Mouse (Mus musculus): ENCODE measurements around the gene Hdac10. TPM values are rescaled to one million over a fixed set of nuclear protein-coding genes. Genes with fewer than 3 reads are reported as not detected.

Gene Hdac10
- polyA plus RNA-seq, 1 experiment from 2014 or later: 13.0 TPM

DNA sequence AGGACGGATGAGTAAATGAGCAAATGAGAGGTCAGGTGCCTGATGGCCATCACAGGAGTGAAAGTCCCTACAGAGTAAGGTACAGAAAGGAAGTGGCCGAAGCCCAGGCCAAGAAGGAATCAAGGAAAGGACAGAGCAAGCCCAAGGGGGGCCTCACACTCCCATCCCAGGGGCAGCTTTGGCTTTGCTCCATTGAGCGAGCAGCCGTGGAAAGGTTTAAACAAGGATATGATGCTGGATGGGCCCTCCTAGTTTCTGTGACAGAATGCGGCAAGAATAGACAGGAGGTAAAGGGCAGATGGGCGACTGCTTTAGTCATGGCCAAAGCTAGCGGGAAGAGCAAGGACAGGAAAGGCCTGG, 9.5 kb upstream of the Hdac10 start:
- no peak for ATAC-seq (ENCODE audit: insufficient read depth, low FRiP score, low TSS enrichment)
- WGBS: 91% methylated on average over 7 of the region's 7 CpGs

GRCm38 (mm10) chr15:89137378-89138045, 9.0 kb upstream of the Hdac10 start:
- Histone ChIP-seq H3K4me3 (ENCODE audit: low read depth, low read length) (no peak overlapping the region), H3K4me2 (ENCODE audit: low read depth) (no peak overlapping the region)

More for the DNA sequence above, 9.5 kb upstream of the Hdac10 start:
- no peak for DNase-seq (ENCODE audit: low spot score)
- Histone ChIP-seq H3K4me2 (ENCODE audit: low read depth) (no peak overlapping the region), H3K27ac (ENCODE audit: low read depth, low read length) (no peak overlapping the region), H3K9me3 (ENCODE audit: control insufficient read depth, low read length) (no peaks in the 10 kb centered on the region), H3K27me3 (ENCODE audit: control insufficient read depth, insufficient read depth, low read length) (no peaks in the 10 kb centered on the region), H3K4me1 (ENCODE audit: control insufficient read depth, insufficient read depth, low read length) (peaks cover 4% of the 10 kb centered on the region; the same call in 1 of the 2 replicates), H3K4me3 (ENCODE audit: low read depth, low read length) (no peak overlapping the region), H3K9ac (ENCODE audit: low read length) (no peak overlapping the region), H3K36me3 (ENCODE audit: control insufficient read depth, insufficient read depth, low read length) (no peaks in the 10 kb centered on the region)

GRCm38 (mm10) chr15:89136461-89137155, 8.1 kb upstream of the Hdac10 start:
- H3K4me1 ChIP-seq (ENCODE audit: control insufficient read depth, insufficient read depth, low read length): peaks cover 4% of the 10 kb centered on the region; the same call in 1 of the 2 replicates
- ATAC-seq (ENCODE audit: insufficient read depth, low FRiP score, low TSS enrichment): no peak

More at GRCm38 (mm10) chr15:89137378-89138045, 9.0 kb upstream of the Hdac10 start:
- WGBS: 75% methylated on average over 11 of the region's 11 CpGs
- no peak for DNase-seq (ENCODE audit: low spot score)
- H3K9ac ChIP-seq (ENCODE audit: low read length): no peak overlapping the region
- no peak overlapping the region for H3K27ac ChIP-seq (ENCODE audit: low read depth, low read length)
- H3K36me3 ChIP-seq (ENCODE audit: control insufficient read depth, insufficient read depth, low read length): no peaks in the 10 kb centered on the region
- no peaks in the 10 kb centered on the region for H3K9me3 ChIP-seq (ENCODE audit: control insufficient read depth, low read length)
- no peak for ATAC-seq (ENCODE audit: insufficient read depth, low FRiP score, low TSS enrichment)
- H3K4me1 ChIP-seq (ENCODE audit: control insufficient read depth, insufficient read depth, low read length): peaks cover 4% of the 10 kb centered on the region; the same call in 1 of the 2 replicates
- no peaks in the 10 kb centered on the region for H3K27me3 ChIP-seq (ENCODE audit: control insufficient read depth, insufficient read depth, low read length)

GRCm38 (mm10) chr15:89131316-89131715, 2.8 kb upstream of the Hdac10 start:
- Histone ChIP-seq H3K9me3 (ENCODE audit: control insufficient read depth, low read length) (no peaks in the 10 kb centered on the region), H3K4me2 (ENCODE audit: low read depth) (no peak overlapping the region), H3K27ac (ENCODE audit: low read depth, low read length) (no peak overlapping the region), H3K4me1 (ENCODE audit: control insufficient read depth, insufficient read depth, low read length) (0 out of 2 replicates have a peak, but pooled peaks cover 6% of the 10 kb centered on the region), H3K9ac (ENCODE audit: low read length) (no peak overlapping the region), H3K36me3 (ENCODE audit: control insufficient read depth, insufficient read depth, low read length) (no peaks in the 10 kb centered on the region; the same call in 1 of the 2 replicates), H3K27me3 (ENCODE audit: control insufficient read depth, insufficient read depth, low read length) (no peaks in the 10 kb centered on the region), H3K4me3 (ENCODE audit: low read depth, low read length) (no peak overlapping the region)
- WGBS: 89% methylated on average over 3 of the region's 3 CpGs
- no peak for DNase-seq (ENCODE audit: low spot score)
- ATAC-seq (ENCODE audit: insufficient read depth, low FRiP score, low TSS enrichment): no peak

More at GRCm38 (mm10) chr15:89136461-89137155, 8.1 kb upstream of the Hdac10 start:
- H3K4me2 ChIP-seq (ENCODE audit: low read depth): no peak overlapping the region
- WGBS: 94% methylated on average over 4 of the region's 5 CpGs
- H3K27me3 ChIP-seq (ENCODE audit: control insufficient read depth, insufficient read depth, low read length): no peaks in the 10 kb centered on the region
- no peak overlapping the region for H3K4me3 ChIP-seq (ENCODE audit: low read depth, low read length)
- no peak overlapping the region for H3K27ac ChIP-seq (ENCODE audit: low read depth, low read length)
- no peak overlapping the region for H3K9ac ChIP-seq (ENCODE audit: low read length)
- no peaks in the 10 kb centered on the region for H3K9me3 ChIP-seq (ENCODE audit: control insufficient read depth, low read length)
- no peaks in the 10 kb centered on the region for H3K36me3 ChIP-seq (ENCODE audit: control insufficient read depth, insufficient read depth, low read length)
- DNase-seq (ENCODE audit: low spot score): no peak

GRCm38 (mm10) chr15:89130245-89130644, 1.7 kb upstream of the Hdac10 start:
- Histone ChIP-seq H3K27ac (ENCODE audit: low read depth, low read length) (no peak overlapping the region), H3K27me3 (ENCODE audit: control insufficient read depth, insufficient read depth, low read length) (no peaks in the 10 kb centered on the region), H3K36me3 (ENCODE audit: control insufficient read depth, insufficient read depth, low read length) (no peaks in the 10 kb centered on the region; the same call in 1 of the 2 replicates), H3K4me2 (ENCODE audit: low read depth) (no peak overlapping the region), H3K4me3 (ENCODE audit: low read depth, low read length) (no peak overlapping the region), H3K4me1 (ENCODE audit: control insufficient read depth, insufficient read depth, low read length) (0 out of 2 replicates have a peak, but pooled peaks cover 6% of the 10 kb centered on the region), H3K9ac (ENCODE audit: low read length) (no peak overlapping the region), H3K9me3 (ENCODE audit: control insufficient read depth, low read length) (no peaks in the 10 kb centered on the region)
- ATAC-seq (ENCODE audit: insufficient read depth, low FRiP score, low TSS enrichment) (no peak), DNase-seq (ENCODE audit: low spot score) (no peak)

DNA sequence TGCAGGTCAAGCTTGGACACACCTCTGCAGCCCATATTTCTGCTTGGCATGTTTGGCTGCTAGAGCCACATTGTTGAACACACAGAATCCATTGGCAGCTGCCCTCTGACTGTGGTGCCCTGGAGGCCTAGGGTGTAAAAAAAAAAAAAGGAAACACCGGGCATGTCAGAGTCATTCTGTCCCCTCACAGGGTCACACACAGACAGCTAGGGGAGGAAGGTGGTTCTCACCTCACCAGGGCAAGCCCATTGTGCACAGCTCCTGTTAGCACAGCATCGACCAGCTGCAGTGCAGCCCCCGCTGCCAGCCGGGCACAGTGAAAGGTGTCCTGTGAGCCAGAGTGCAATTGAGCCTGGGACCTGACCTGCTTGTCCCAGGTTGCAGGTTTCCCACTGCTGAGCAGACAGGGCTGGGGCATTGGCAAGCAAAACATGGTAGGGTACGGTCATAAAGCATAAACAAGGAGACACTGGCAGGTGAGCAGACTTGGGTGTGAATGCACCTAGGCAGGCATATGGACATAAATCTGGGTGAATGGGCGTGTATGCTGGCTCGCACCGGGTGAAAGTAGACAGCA, 1.0 kb downstream of the Hdac10 start:
- Histone ChIP-seq H3K27me3 (ENCODE audit: control insufficient read depth, insufficient read depth, low read length) (no peaks in the 10 kb centered on the region), H3K27ac (ENCODE audit: low read depth, low read length) (no peak overlapping the region), H3K4me2 (ENCODE audit: low read depth) (peak overlapping the region; percentile 73), H3K9ac (ENCODE audit: low read length) (peak overlapping the region; percentile 10; the same call in 1 of the 2 replicates), H3K4me3 (ENCODE audit: low read depth, low read length) (peak overlapping the region; percentile 53), H3K36me3 (ENCODE audit: control insufficient read depth, insufficient read depth, low read length) (no peaks in the 10 kb centered on the region; the same call in 1 of the 2 replicates), H3K9me3 (ENCODE audit: control insufficient read depth, low read length) (no peaks in the 10 kb centered on the region), H3K4me1 (ENCODE audit: control insufficient read depth, insufficient read depth, low read length) (peaks cover 13% of the 10 kb centered on the region)
- no peak for DNase-seq (ENCODE audit: low spot score)
- 85% methylated on average over 8 of the region's 8 CpGs for WGBS
- no peak for ATAC-seq (ENCODE audit: insufficient read depth, low FRiP score, low TSS enrichment)

DNA sequence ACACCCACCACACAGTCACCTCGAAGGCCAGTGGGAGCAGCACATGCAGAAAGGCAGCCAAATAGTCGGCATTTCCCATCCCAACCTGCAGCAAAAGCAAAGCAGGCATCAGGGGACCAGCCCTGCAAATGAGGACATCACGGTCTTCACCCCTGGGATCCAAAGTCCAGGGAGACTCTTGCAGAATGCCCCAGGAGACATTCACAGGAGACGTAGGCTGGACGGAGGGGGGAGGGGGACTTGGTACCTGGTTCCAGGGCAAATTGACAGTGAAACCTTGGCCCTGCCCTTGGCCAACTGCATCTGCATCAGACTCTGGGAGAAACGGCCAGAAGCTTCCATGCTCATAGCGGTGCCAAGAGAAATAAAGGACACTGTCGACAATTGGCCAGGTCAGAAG, 1.9 kb downstream of the Hdac10 start:
- Histone ChIP-seq H3K4me2 (ENCODE audit: low read depth) (no peak overlapping the region), H3K27me3 (ENCODE audit: control insufficient read depth, insufficient read depth, low read length) (no peaks in the 10 kb centered on the region), H3K9me3 (ENCODE audit: control insufficient read depth, low read length) (no peaks in the 10 kb centered on the region), H3K4me1 (ENCODE audit: control insufficient read depth, insufficient read depth, low read length) (peaks cover 21% of the 10 kb centered on the region), H3K4me3 (ENCODE audit: low read depth, low read length) (no peak overlapping the region), H3K27ac (ENCODE audit: low read depth, low read length) (no peak overlapping the region), H3K9ac (ENCODE audit: low read length) (no peak overlapping the region), H3K36me3 (ENCODE audit: control insufficient read depth, insufficient read depth, low read length) (no peaks in the 10 kb centered on the region; the same call in 1 of the 2 replicates)
- 89% methylated on average over 8 of the region's 8 CpGs for WGBS
- no peak for ATAC-seq (ENCODE audit: insufficient read depth, low FRiP score, low TSS enrichment)
- DNase-seq (ENCODE audit: low spot score): no peak

DNA sequence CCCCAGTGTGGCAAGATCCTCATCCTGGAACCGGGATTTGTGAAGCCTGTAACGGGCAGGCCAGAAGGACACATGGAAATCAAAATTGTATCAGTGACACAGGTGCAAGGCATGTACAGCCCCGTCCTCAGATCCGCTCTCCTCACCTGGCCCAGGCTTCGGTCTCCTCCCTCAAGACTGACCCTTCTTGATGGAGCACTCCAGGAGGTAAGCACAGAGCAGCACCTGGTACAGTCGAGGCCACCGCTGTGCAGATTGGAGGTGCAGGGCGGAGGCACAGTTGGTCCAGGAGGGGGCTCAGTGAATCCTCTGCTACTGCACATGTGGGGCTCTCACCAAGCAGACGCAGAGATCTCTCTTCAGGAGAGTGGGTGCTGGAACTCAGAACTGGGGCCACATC, 3.1 kb downstream of the Hdac10 start:
- no peak overlapping the region for H3K4me3 ChIP-seq (ENCODE audit: low read depth, low read length)
- peaks cover 31% of the 10 kb centered on the region for H3K4me1 ChIP-seq (ENCODE audit: control insufficient read depth, insufficient read depth, low read length)
- H3K4me2 ChIP-seq (ENCODE audit: low read depth): no peak overlapping the region
- no peak overlapping the region for H3K27ac ChIP-seq (ENCODE audit: low read depth, low read length)
- 90% methylated on average over 9 of the region's 9 CpGs for WGBS
- H3K27me3 ChIP-seq (ENCODE audit: control insufficient read depth, insufficient read depth, low read length): no peaks in the 10 kb centered on the region
- H3K36me3 ChIP-seq (ENCODE audit: control insufficient read depth, insufficient read depth, low read length): no peaks in the 10 kb centered on the region
- ATAC-seq (ENCODE audit: insufficient read depth, low FRiP score, low TSS enrichment) (no peak), DNase-seq (ENCODE audit: low spot score) (no peak)
- no peak overlapping the region for H3K9ac ChIP-seq (ENCODE audit: low read length)
- no peaks in the 10 kb centered on the region for H3K9me3 ChIP-seq (ENCODE audit: control insufficient read depth, low read length)

Measured in neural tube, embryonic 11.5 days (tissue).